Mouse (Mus musculus) CH12.LX (cell line): Measurements from ENCODE around the gene Plcb3. TPM values are rescaled to one million over a fixed set of nuclear protein-coding genes. Genes with fewer than 3 reads are reported as not detected.

Experiments
- DNase-seq: peaks from one replicate; pipeline ENCODE4 v3.0.0-alpha.2; 2013; ENCODE audit errors: extremely low read depth
- H3K27ac ChIP-seq: 2 replicates; pipeline ENCODE4 v1.5.1; 2012; ENCODE audit warnings: low read depth, mild to moderate bottlenecking, control low read depth, moderate library complexity; ENCODE audit not compliant: insufficient read depth
- H3K27me3 ChIP-seq: replicated peaks from 2 replicates; pipeline ENCODE3; 2012; ENCODE audit warnings: inconsistent platforms
- H3K36me3 ChIP-seq, 2 experiments: replicated peaks in 1 of 2; 2 replicates each; pipeline versions ENCODE3 to v1.6.1; 2012; ENCODE audit warnings: inconsistent platforms in 1 of 2, low read length in 1 of 2, mild to moderate bottlenecking in 1 of 2, mixed read lengths in 1 of 2, moderate library complexity in 1 of 2; ENCODE audit not compliant: control insufficient read depth in 1 of 2, insufficient read depth in 1 of 2
- H3K4me1 ChIP-seq, 2 experiments: 2 replicates each; pipeline ENCODE4 v1.6.1; 2012; ENCODE audit warnings: inconsistent platforms in 1 of 2, moderate library complexity in 1 of 2; ENCODE audit not compliant: insufficient read depth in 2 of 2, control insufficient read depth in 1 of 2
- H3K4me2 ChIP-seq: 2 replicates; pipeline ENCODE4 v1.6.1; 2012; ENCODE audit warnings: low read depth, mild to moderate bottlenecking, control low read depth; ENCODE audit not compliant: poor library complexity, insufficient read depth, severe bottlenecking
- H3K4me3 ChIP-seq, 3 experiments: fragments of 150-350 bp in 1 of 3; sonication (generic) in 1 of 3; replicated peaks in 1 of 3; 2 replicates each; pipeline versions ENCODE3 to v1.5.1; 2011 to 2012; ENCODE audit warnings: low read depth in 2 of 3, low read length in 2 of 3, mild to moderate bottlenecking in 2 of 3, moderate library complexity in 2 of 3, control low read depth in 1 of 3, improper control_type of control experiment in 1 of 3, inconsistent platforms in 1 of 3, mixed read lengths in 1 of 3; ENCODE audit not compliant: poor library complexity in 1 of 3
- H3K79me2 ChIP-seq: replicated peaks from 2 replicates; pipeline ENCODE4 v1.6.1; 2012; ENCODE audit warnings: mild to moderate bottlenecking, moderate library complexity; ENCODE audit not compliant: control insufficient read depth, poor library complexity, insufficient read depth, severe bottlenecking; ENCODE audit errors: extremely low read depth
- H3K9ac ChIP-seq: 2 replicates; pipeline ENCODE4 v1.6.1; 2012; ENCODE audit warnings: low read depth, mild to moderate bottlenecking, control low read depth, moderate library complexity; ENCODE audit not compliant: insufficient read depth
- H3K9me3 ChIP-seq: replicated peaks from 2 replicates; pipeline ENCODE3; 2012; ENCODE audit warnings: low read length, inconsistent platforms, mixed read lengths
- E2F4 ChIP-seq: IDR thresholded peaks from 2 replicates; pipeline ENCODE4 v1.6.1; 2011; ENCODE audit warnings: low read depth, low read length, improper control_type of control experiment; ENCODE audit not compliant: insufficient replicate concordance
- EP300 ChIP-seq: IDR thresholded peaks from 2 replicates; pipeline ENCODE4 v1.6.1; 2011; ENCODE audit warnings: low read length, improper control_type of control experiment
- GABPA ChIP-seq: IDR thresholded peaks from 2 replicates; pipeline ENCODE4 v1.6.1; 2012; ENCODE audit warnings: low read depth, low read length, improper control_type of control experiment, inconsistent platforms; ENCODE audit not compliant: insufficient replicate concordance
- JUN ChIP-seq: IDR thresholded peaks from 2 replicates; pipeline ENCODE4 v1.6.1; 2011; ENCODE audit warnings: low read depth, mild to moderate bottlenecking, low read length, improper control_type of control experiment, moderate library complexity; ENCODE audit not compliant: insufficient read depth
- JUND ChIP-seq: conservative IDR thresholded peaks from 2 replicates; pipeline ENCODE4 v1.6.1; 2011; ENCODE audit warnings: low read depth, low read length, improper control_type of control experiment
- MAFK ChIP-seq: IDR thresholded peaks from 2 replicates; pipeline ENCODE4 v1.6.1; 2011; ENCODE audit warnings: low read length, improper control_type of control experiment; ENCODE audit not compliant: insufficient replicate concordance
- MAX ChIP-seq: IDR thresholded peaks from 2 replicates; pipeline ENCODE4 v1.6.1; 2011; ENCODE audit warnings: low read length, improper control_type of control experiment
- MEF2A ChIP-seq: IDR thresholded peaks from 2 replicates; pipeline ENCODE4 v1.6.1; 2014; ENCODE audit warnings: low read depth, mild to moderate bottlenecking, inconsistent platforms, low read length, improper control_type of control experiment, borderline replicate concordance
- MXI1 ChIP-seq: IDR thresholded peaks from 2 replicates; pipeline ENCODE4 v1.6.1; 2011; ENCODE audit warnings: mild to moderate bottlenecking, low read depth, low read length, improper control_type of control experiment
- NELFE ChIP-seq: IDR thresholded peaks from 2 replicates; pipeline ENCODE4 v1.6.1; 2011; ENCODE audit warnings: low read depth, low read length, improper control_type of control experiment
- NRF1 ChIP-seq: IDR thresholded peaks from 2 replicates; pipeline ENCODE4 v1.6.1; 2014; ENCODE audit warnings: low read depth, mild to moderate bottlenecking, inconsistent platforms, low read length, improper control_type of control experiment, moderate library complexity
- PAX5 ChIP-seq: IDR thresholded peaks from 2 replicates; pipeline ENCODE4 v1.6.1; 2012; ENCODE audit warnings: low read length, inconsistent platforms, mixed read lengths
- POLR2AphosphoS2 ChIP-seq: IDR thresholded peaks from 2 replicates; pipeline ENCODE4 v1.6.1; 2011; ENCODE audit warnings: low read depth, low read length, improper control_type of control experiment
- RCOR1 ChIP-seq: conservative IDR thresholded peaks from 2 replicates; pipeline ENCODE4 v1.6.1; 2012; ENCODE audit warnings: low read depth, mild to moderate bottlenecking, inconsistent platforms, low read length, improper control_type of control experiment
- SIN3A ChIP-seq: IDR thresholded peaks from 2 replicates; pipeline ENCODE4 v1.6.1; 2012; ENCODE audit warnings: low read length, improper control_type of control experiment, inconsistent platforms
- TBP ChIP-seq: conservative IDR thresholded peaks from 2 replicates; pipeline ENCODE4 v1.6.1; 2011; ENCODE audit warnings: low read depth, low read length, improper control_type of control experiment
- USF1 ChIP-seq: IDR thresholded peaks from 2 replicates; pipeline ENCODE4 v1.6.1; 2014; ENCODE audit warnings: low read depth, mild to moderate bottlenecking, inconsistent platforms, low read length, improper control_type of control experiment
- ZC3H11A ChIP-seq: IDR thresholded peaks from 2 replicates; pipeline ENCODE4 v1.6.1; 2012; ENCODE audit warnings: low read depth, mild to moderate bottlenecking, inconsistent platforms, low read length, improper control_type of control experiment
- ZNF384 ChIP-seq: IDR thresholded peaks from 2 replicates; pipeline ENCODE4 v1.6.1; 2012; ENCODE audit warnings: low read depth, low read length, improper control_type of control experiment, inconsistent platforms
- dilution Hi-C: fragments of 300-500 bp; cut with MboI; formaldehyde crosslinking; loops from 2 replicates; pipeline ENCODE4 v1.14.3; 2020; ENCODE audit warnings: low sequenced_read_pairs; ENCODE audit not compliant: extremely low pct_unique_long_range_greater_than_20kb, extremely low pct_ligation_motif_present
- in situ Hi-C: fragments of 300-500 bp; cut with MboI; formaldehyde crosslinking; loops from 3 replicates; pipeline ENCODE4 v1.14.3; 2019; ENCODE audit warnings: low sequenced_read_pairs, low pct_ligation_motif_present, low pct_unique_long_range_greater_than_20kb, mixed read lengths
- polyA plus RNA-seq: library from polyadenylated mRNA; unstranded; fragments of >175 nt; gene quantifications from 2 replicates; pipeline ENCODE4 v1.2.1, GENCODE M21; 2012; ENCODE audit warnings: low read depth; ENCODE audit not compliant: insufficient read length
- total RNA-seq, 2 experiments: library from RNA; depleted of rRNA; stranded (reverse); fragments of 300-350 nt in 1 of 2; fragments of >200 nt in 1 of 2; gene quantifications; 2 replicates each; pipeline ENCODE4 v1.2.3; 2012 to 2014

The Plcb3 gene
- total and polyA plus RNA-seq, 3 experiments = 4.1 to 8.2 (median 7.5) TPM

DNA sequence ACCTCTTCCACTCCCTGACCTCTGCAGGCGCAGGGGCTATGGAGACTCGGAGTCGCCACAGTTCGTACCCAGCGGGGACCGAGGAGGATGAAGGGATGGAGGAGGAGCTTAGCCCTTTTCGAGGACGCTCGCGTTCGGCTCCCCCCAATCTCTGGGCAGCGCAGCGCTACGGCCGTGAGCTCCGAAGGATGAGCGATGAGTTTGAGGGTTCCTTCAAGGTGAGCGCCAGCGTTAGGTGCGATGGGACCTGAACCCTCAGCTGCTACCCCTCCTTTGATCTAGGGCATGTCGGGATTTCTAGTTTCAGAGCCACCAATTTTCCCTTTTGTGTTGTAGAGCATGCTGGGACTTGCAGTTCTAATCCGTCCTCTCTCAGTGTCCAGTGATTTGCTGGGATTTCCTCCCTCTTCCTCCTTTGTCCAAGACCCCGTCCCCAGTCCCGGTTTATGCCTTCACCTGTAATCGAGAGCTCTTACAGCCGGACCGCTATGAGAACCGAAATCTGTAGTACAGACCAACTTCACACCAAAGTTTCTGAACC lies 25.6 kb downstream of the Plcb3 start:
- Histone ChIP-seq H3K4me2 (no peak overlapping the region), H3K4me1 (peaks cover 12 to 25% of the 10 kb centered on the region in 2 experiments), H3K27ac (no peak overlapping the region), H3K36me3 (peaks cover 24 to 89% of the 10 kb centered on the region in 2 experiments), H3K9me3 (no peaks in the 10 kb centered on the region), H3K79me2 (no peaks in the 10 kb centered on the region), H3K27me3 (no peaks in the 10 kb centered on the region), H3K9ac (no peak overlapping the region), H3K4me3 (no peak overlapping the region)
- TF ChIP-seq MXI1 (no peak), NRF1 (no peak), SIN3A (no peak), MEF2A (no peak), RCOR1 (no peak), ZC3H11A (no peak), NELFE (no peak), TBP (no peak), E2F4 (no peak), JUN (no peak), PAX5 (no peak), POLR2AphosphoS2 (no peak)
- DNase-seq = no peak
- dilution Hi-C loops = no loop called here
- in situ Hi-C loops = no loop called here

GRCm38 (mm10) chr19:6949951-6950350 lies 26.3 kb downstream of the Plcb3 start:
- Histone ChIP-seq H3K79me2 (no peaks in the 10 kb centered on the region), H3K9ac (no peak overlapping the region), H3K4me1 (peaks cover 5 to 18% of the 10 kb centered on the region in 2 experiments), H3K27me3 (no peaks in the 10 kb centered on the region), H3K4me2 (no peak overlapping the region), H3K27ac (no peak overlapping the region), H3K9me3 (no peaks in the 10 kb centered on the region), H3K4me3 (no peak overlapping the region), H3K36me3 (peaks cover 17 to 87% of the 10 kb centered on the region in 2 experiments)
- DNase-seq = no peak
- in situ Hi-C loops (no loop called here), dilution Hi-C loops (no loop called here)
- no peak for TF ChIP-seq MEF2A
- TF ChIP-seq MXI1 = no peak
- TF ChIP-seq USF1 = no peak

GRCm38 (mm10) chr19:6949532-6949931 lies 26.7 kb downstream of the Plcb3 start:
- dilution Hi-C loops (no loop called here), in situ Hi-C loops (no loop called here)
- Histone ChIP-seq H3K4me3 (no peak overlapping the region), H3K27ac (no peak overlapping the region), H3K79me2 (no peaks in the 10 kb centered on the region), H3K27me3 (no peaks in the 10 kb centered on the region), H3K36me3 (peaks cover 13 to 83% of the 10 kb centered on the region in 2 experiments), H3K9ac (no peak overlapping the region), H3K9me3 (no peaks in the 10 kb centered on the region), H3K4me1 (peaks cover 3 to 14% of the 10 kb centered on the region in 2 experiments; a peak in 2 of 4 replicates), H3K4me2 (no peak overlapping the region)
- no peak for DNase-seq
- TF ChIP-seq EP300 = no peak
- TF ChIP-seq MAX = no peak
- no peak for TF ChIP-seq NRF1
- no peak for TF ChIP-seq RCOR1
- TF ChIP-seq SIN3A = no peak
- TF ChIP-seq ZNF384 = no peak
- no peak for TF ChIP-seq GABPA
- no peak for TF ChIP-seq PAX5
- no peak for TF ChIP-seq JUND
- TF ChIP-seq MAFK = no peak
